Mouse (Mus musculus): Measurements from ENCODE around the gene Pcif1.

GRCm38 (mm10) chr2:164898008-164898407, 18.9 kb downstream of the Pcif1 start:
- TF ChIP-seq CTCF (IDR thresholded peaks at IDR 0.05; ENCODE audit: low read depth, low read length) = no peak
- TF ChIP-seq GATA1 (IDR thresholded peaks at IDR 0.05; ENCODE audit: borderline replicate concordance, low read length) = no peak
- TF ChIP-seq TAL1 (conservative IDR thresholded peaks at IDR 0.05; ENCODE audit: low read depth, low read length) = no peak
- TF ChIP-seq POLR2AphosphoS5 (IDR thresholded peaks at IDR 0.05; ENCODE audit: insufficient replicate concordance, low read depth, low read length) = no peak

Measured in G1E (cell line).